Mouse (Mus musculus) MEL (cell line): Measurements from ENCODE around the gene Sfmbt2. TPM values are rescaled to one million over a fixed set of nuclear protein-coding genes. Genes with fewer than 3 reads are reported as not detected.

Experiments
- DNase-seq: peaks from one replicate; pipeline ENCODE4 v3.0.0; 2011; ENCODE audit warnings: low read depth, low spot score
- H3K27ac ChIP-seq: 2 replicates; pipeline ENCODE4 v1.5.1; 2012; ENCODE audit warnings: low read depth, mild to moderate bottlenecking, control low read depth, low read length, moderate library complexity; ENCODE audit not compliant: control insufficient read depth
- H3K27me3 ChIP-seq, 2 experiments: fragments of 150-350 bp in 1 of 2; sonication (generic) in 1 of 2; 2 replicates each; pipeline ENCODE4 v1.6.1; 2012; ENCODE audit warnings: low read length in 2 of 2, mild to moderate bottlenecking in 2 of 2, improper control_type of control experiment in 1 of 2, moderate library complexity in 1 of 2; ENCODE audit not compliant: insufficient read depth in 2 of 2, control insufficient read depth in 1 of 2
- H3K36me3 ChIP-seq, 2 experiments: 2 replicates each; pipeline ENCODE4 v1.6.1; 2012 to 2014; ENCODE audit warnings: low read length in 2 of 2, improper control_type of control experiment in 1 of 2, inconsistent platforms in 1 of 2, mild to moderate bottlenecking in 1 of 2; ENCODE audit not compliant: insufficient read depth in 2 of 2, control insufficient read depth in 1 of 2
- H3K4me1 ChIP-seq, 2 experiments: fragments of 150-350 bp in 1 of 2; sonication (generic) in 1 of 2; 2 replicates each; pipeline ENCODE4 v1.6.1; 2012; ENCODE audit warnings: low read length in 2 of 2, improper control_type of control experiment in 1 of 2, mild to moderate bottlenecking in 1 of 2; ENCODE audit not compliant: insufficient read depth in 2 of 2, control insufficient read depth in 1 of 2
- H3K4me3 ChIP-seq, 2 experiments: fragments of 150-350 bp in 1 of 2; sonication (generic) in 1 of 2; 2 replicates each; pipeline ENCODE4 v1.5.1; 2012; ENCODE audit warnings: low read depth in 2 of 2, low read length in 2 of 2, mild to moderate bottlenecking in 2 of 2, moderate library complexity in 2 of 2, control low read depth in 1 of 2, improper control_type of control experiment in 1 of 2; ENCODE audit not compliant: control insufficient read depth in 1 of 2, insufficient read depth in 1 of 2
- H3K79me2 ChIP-seq: 2 replicates; pipeline ENCODE4 v1.6.1; 2012; ENCODE audit warnings: mild to moderate bottlenecking, low read length, moderate library complexity; ENCODE audit not compliant: control insufficient read depth, poor library complexity, insufficient read depth
- H3K9ac ChIP-seq: 2 replicates; pipeline ENCODE4 v1.6.1; 2012; ENCODE audit warnings: low read depth, mild to moderate bottlenecking, control low read depth, low read length, moderate library complexity; ENCODE audit not compliant: control insufficient read depth, poor library complexity, severe bottlenecking
- H3K9me3 ChIP-seq: fragments of 150-350 bp; sonication (generic); replicated peaks from 2 replicates; pipeline ENCODE4 v1.6.1; 2012; ENCODE audit warnings: mild to moderate bottlenecking, low read length, improper control_type of control experiment, moderate library complexity; ENCODE audit not compliant: insufficient read depth
- BHLHE40 ChIP-seq: IDR thresholded peaks from 2 replicates; pipeline ENCODE4 v1.6.1; 2012; ENCODE audit warnings: low read depth, mild to moderate bottlenecking, inconsistent platforms, low read length, improper control_type of control experiment, borderline replicate concordance
- CHD2 ChIP-seq: IDR thresholded peaks from 2 replicates; pipeline ENCODE4 v1.6.1; 2011; ENCODE audit warnings: low read length, improper control_type of control experiment
- CTCF ChIP-seq, 3 experiments: IDR thresholded peaks in 2 of 3; conservative IDR thresholded peaks in 1 of 3; 2 replicates each; pipeline ENCODE4 v1.5.1; 2011 to 2012; ENCODE audit warnings: low read length in 3 of 3, low read depth in 2 of 3, mild to moderate bottlenecking in 2 of 3, improper control_type of control experiment in 1 of 3, inconsistent platforms in 1 of 3, mixed read lengths in 1 of 3, moderate library complexity in 1 of 3; ENCODE audit not compliant: control insufficient read depth in 1 of 3, insufficient read depth in 1 of 3, poor library complexity in 1 of 3, severe bottlenecking in 1 of 3
- ELF1 ChIP-seq: IDR thresholded peaks from 2 replicates; pipeline ENCODE4 v1.6.1; 2014; ENCODE audit warnings: low read depth, mild to moderate bottlenecking, inconsistent platforms, low read length, improper control_type of control experiment, moderate library complexity
- EP300 ChIP-seq, 2 experiments: IDR thresholded peaks; 2 replicates each; pipeline ENCODE4 v1.6.1; 2011; ENCODE audit warnings: improper control_type of control experiment in 2 of 2, low read length in 2 of 2, low read depth in 1 of 2, mild to moderate bottlenecking in 1 of 2
- MAFK ChIP-seq: IDR thresholded peaks from 2 replicates; pipeline ENCODE4 v1.6.1; 2011; ENCODE audit warnings: low read depth, mild to moderate bottlenecking, low read length, improper control_type of control experiment, borderline replicate concordance
- MAX ChIP-seq: IDR thresholded peaks from 2 replicates; pipeline ENCODE4 v1.6.1; 2011; ENCODE audit warnings: low read length, improper control_type of control experiment
- MXI1 ChIP-seq: IDR thresholded peaks from 2 replicates; pipeline ENCODE4 v1.6.1; 2011; ENCODE audit warnings: mild to moderate bottlenecking, low read depth, low read length, improper control_type of control experiment
- MYB ChIP-seq: IDR thresholded peaks from 2 replicates; pipeline ENCODE4 v1.6.1; 2011; ENCODE audit warnings: mild to moderate bottlenecking, low read depth, low read length, improper control_type of control experiment
- NELFE ChIP-seq: IDR thresholded peaks from 2 replicates; pipeline ENCODE4 v1.6.1; 2011; ENCODE audit warnings: low read depth, low read length, improper control_type of control experiment
- NRF1 ChIP-seq: IDR thresholded peaks from 2 replicates; pipeline ENCODE4 v1.6.1; 2014; ENCODE audit warnings: low read depth, mild to moderate bottlenecking, inconsistent platforms, low read length, improper control_type of control experiment, moderate library complexity; ENCODE audit not compliant: poor library complexity, insufficient read depth, severe bottlenecking
- RCOR1 ChIP-seq: IDR thresholded peaks from 2 replicates; pipeline ENCODE4 v1.6.1; 2012; ENCODE audit warnings: low read depth, mild to moderate bottlenecking, inconsistent platforms, low read length, improper control_type of control experiment
- SIN3A ChIP-seq: IDR thresholded peaks from 2 replicates; pipeline ENCODE4 v1.6.1; 2012; ENCODE audit warnings: low read length, improper control_type of control experiment, inconsistent platforms
- TAL1 ChIP-seq: IDR thresholded peaks from 2 replicates; pipeline ENCODE4 v1.6.1; 2012; ENCODE audit warnings: mild to moderate bottlenecking, inconsistent platforms, low read length, moderate library complexity, mixed read lengths
- ZC3H11A ChIP-seq: IDR thresholded peaks from 2 replicates; pipeline ENCODE4 v1.6.1; 2012; ENCODE audit warnings: low read depth, mild to moderate bottlenecking, inconsistent platforms, low read length, improper control_type of control experiment
- ZKSCAN1 ChIP-seq: IDR thresholded peaks from 2 replicates; pipeline ENCODE4 v1.6.1; 2012; ENCODE audit warnings: low read depth, mild to moderate bottlenecking, inconsistent platforms, low read length, improper control_type of control experiment, moderate library complexity
- ZMIZ1 ChIP-seq: IDR thresholded peaks from 2 replicates; pipeline ENCODE4 v1.6.1; 2012; ENCODE audit warnings: low read depth, mild to moderate bottlenecking, inconsistent platforms, low read length, improper control_type of control experiment, moderate library complexity
- ZNF384 ChIP-seq: IDR thresholded peaks from 2 replicates; pipeline ENCODE4 v1.6.1; 2012; ENCODE audit warnings: low read depth, mild to moderate bottlenecking, inconsistent platforms, low read length, improper control_type of control experiment
- polyA plus RNA-seq, 2 experiments: library from polyadenylated mRNA; stranded (reverse) in 1 of 2; unstranded in 1 of 2; fragments of >175 nt in 1 of 2; fragments of >200 nt in 1 of 2; gene quantifications; 2 replicates each; pipeline versions ENCODE4 v1.2.1 to v1.2.4; 2012; ENCODE audit warnings: low replicate concordance in 2 of 2, low read depth in 1 of 2; ENCODE audit not compliant: insufficient read length in 2 of 2, insufficient read depth in 1 of 2, missing spikeins in 1 of 2
- total RNA-seq: library from RNA; depleted of rRNA; stranded (reverse); fragments of 300-350 nt; gene quantifications from 2 replicates; pipeline ENCODE4 v1.2.3, GENCODE M21; 2012

Gene Sfmbt2
- total and polyA plus RNA-seq, 3 experiments, result not detected

DNA sequence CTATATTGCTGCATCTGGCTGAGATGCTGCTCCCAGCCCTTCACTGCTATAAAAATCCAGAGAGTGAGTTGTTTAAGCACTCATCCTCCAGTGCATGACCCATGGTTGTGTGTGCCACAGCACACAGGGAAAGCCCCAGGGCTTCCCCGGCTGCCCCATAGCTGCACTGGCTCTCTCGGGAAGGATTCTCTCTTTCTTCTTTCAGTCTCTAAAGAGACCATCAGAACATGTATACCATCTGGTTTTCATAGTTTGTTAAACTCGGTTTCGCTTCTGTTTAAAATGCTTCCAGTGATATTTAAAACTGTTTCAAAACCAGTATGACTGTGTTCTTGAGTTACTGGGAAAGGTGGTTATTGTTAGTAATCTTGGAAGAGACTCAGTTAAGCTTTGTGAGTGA, 47.1 kb upstream of the Sfmbt2 start:
- TF ChIP-seq CHD2, result no peak
- no peak for TF ChIP-seq RCOR1
- no peak for TF ChIP-seq EP300 (IDR thresholded peaks at IDR 0.05; ENCODE audit: low read depth in 1 of 2, low read length in 2 of 2)
- H3K79me2 ChIP-seq, result no peaks in the 10 kb centered on the region
- H3K9me3 ChIP-seq, result no peaks in the 10 kb centered on the region
- no peak for DNase-seq
- no peaks in the 10 kb centered on the region for H3K27me3 ChIP-seq
- H3K9ac ChIP-seq, result no peak overlapping the region
- H3K27ac ChIP-seq, result no peak overlapping the region
- no peak overlapping the region for H3K4me3 ChIP-seq
- no peaks in the 10 kb centered on the region for H3K4me1 ChIP-seq
- no peaks in the 10 kb centered on the region for H3K36me3 ChIP-seq

DNA sequence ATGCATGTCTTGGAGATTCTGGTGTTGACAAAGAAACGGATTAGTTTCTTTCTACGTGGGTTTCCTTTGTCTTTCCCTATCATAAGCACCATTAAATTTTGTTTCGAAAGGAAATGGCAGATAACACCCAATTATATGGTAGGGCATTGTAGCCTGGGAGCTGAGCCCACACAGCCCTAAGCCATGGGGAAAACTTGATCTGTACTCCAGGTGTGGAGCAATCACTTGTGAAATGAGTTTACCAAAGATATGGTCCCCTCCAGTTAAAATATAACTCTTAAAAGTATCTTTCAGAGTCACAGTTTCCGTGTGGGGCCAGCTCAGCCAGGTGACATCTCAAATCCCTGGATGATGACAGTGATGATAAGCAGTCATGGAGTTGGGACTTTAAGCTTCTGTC, 45.3 kb upstream of the Sfmbt2 start:
- TF ChIP-seq MAFK, result no peak
- no peak for TF ChIP-seq MAX
- no peak for TF ChIP-seq SIN3A
- no peak for TF ChIP-seq TAL1
- TF ChIP-seq BHLHE40, result no peak
- no peak for TF ChIP-seq ELF1
- TF ChIP-seq ZC3H11A, result no peak
- no peak for TF ChIP-seq MYB
- TF ChIP-seq RCOR1, result no peak
- no peak for TF ChIP-seq MXI1
- TF ChIP-seq NRF1, result no peak
- no peak for TF ChIP-seq NELFE
- no peak for TF ChIP-seq ZNF384
- no peak for TF ChIP-seq ZKSCAN1
- TF ChIP-seq CTCF (IDR thresholded peaks at IDR 0.05 in 2 of 3, conservative IDR thresholded peaks at IDR 0.05 in 1 of 3; ENCODE audit: control insufficient read depth in 1 of 3, insufficient read depth in 1 of 3, low read depth in 2 of 3, low read length in 3 of 3, poor library complexity in 1 of 3, severe bottlenecking in 1 of 3), result no peak
- TF ChIP-seq ZMIZ1, result no peak
- Histone ChIP-seq H3K79me2 (no peaks in the 10 kb centered on the region), H3K36me3 (no peaks in the 10 kb centered on the region), H3K27me3 (no peaks in the 10 kb centered on the region), H3K9me3 (no peaks in the 10 kb centered on the region), H3K27ac (no peak overlapping the region), H3K4me3 (no peak overlapping the region), H3K4me1 (no peaks in the 10 kb centered on the region), H3K9ac (no peak overlapping the region)
- DNase-seq, result no peak
